Mouse (Mus musculus) spleen, postnatal 36 days (tissue): ENCODE data around the gene Eif2ak4.

ENCODE experiments used
- DNase-seq, 2 experiments: peaks; one replicate each; pipeline ENCODE4 v3.0.0; 2022; ENCODE audit warnings: low spot score in 2 of 2, mixed read lengths in 1 of 2

Eif2ak4 gene

GRCm38 (mm10) chr2:118388341-118389335 lies at the start of gene Eif2ak4:
Eif2ak4 (plus strand) TSS chr2:118388618.
- DNase-seq = peak; percentile 99 to 100

- no peak for DNase-seq
These were observed 47.1 kb upstream of the Eif2ak4 start for GRCm38 (mm10) chr2:118341295-118341694.

GRCm38 (mm10) chr2:118343897-118344296 lies 44.5 kb upstream of the Eif2ak4 start:
- no peak for DNase-seq

- no peak for DNase-seq
These were observed 42.9 kb upstream of the Eif2ak4 start for GRCm38 (mm10) chr2:118345535-118345934.

GRCm38 (mm10) chr2:118353498-118353897 lies 34.9 kb upstream of the Eif2ak4 start:
- DNase-seq = no peak

GRCm38 (mm10) chr2:118353916-118354403 lies 34.5 kb upstream of the Eif2ak4 start:
- DNase-seq = no peak

GRCm38 (mm10) chr2:118355138-118355719 lies 33.2 kb upstream of the Eif2ak4 start:
- DNase-seq = no peak

GRCm38 (mm10) chr2:118371841-118372240 lies 16.6 kb upstream of the Eif2ak4 start:
- no peak for DNase-seq

GRCm38 (mm10) chr2:118372561-118372900 lies 15.9 kb upstream of the Eif2ak4 start:
- DNase-seq = no peak

GRCm38 (mm10) chr2:118372901-118373571 lies 15.4 kb upstream of the Eif2ak4 start, which contains the start of gene Gpr176:
Gpr176 (minus strand) TSS chr2:118373419.
- DNase-seq = peak; percentile 6 to 25

- peak; percentile 87 for DNase-seq
These were observed 14.7 kb upstream of the Eif2ak4 start for GRCm38 (mm10) chr2:118373572-118374279.

- no peak for DNase-seq
These were observed 12.9 kb upstream of the Eif2ak4 start for GRCm38 (mm10) chr2:118375522-118375921.

- no peak for DNase-seq
These were observed 12.5 kb upstream of the Eif2ak4 start for GRCm38 (mm10) chr2:118375931-118376330.

GRCm38 (mm10) chr2:118379756-118380155 lies 8.7 kb upstream of the Eif2ak4 start:
- no peak for DNase-seq

GRCm38 (mm10) chr2:118383387-118383786 lies 5.0 kb upstream of the Eif2ak4 start:
- no peak for DNase-seq

GRCm38 (mm10) chr2:118389569-118389968 lies 1.2 kb downstream of the Eif2ak4 start:
- peak in 1 of 2 experiments; percentile 7 for DNase-seq

GRCm38 (mm10) chr2:118390072-118390471 lies 1.7 kb downstream of the Eif2ak4 start:
- DNase-seq = no peak

- DNase-seq = no peak
These were observed 2.8 kb downstream of the Eif2ak4 start for GRCm38 (mm10) chr2:118391201-118391600.

- DNase-seq = no peak
These were observed 11.3 kb downstream of the Eif2ak4 start for GRCm38 (mm10) chr2:118399751-118400150.

- DNase-seq = no peak
These were observed 13.7 kb downstream of the Eif2ak4 start for GRCm38 (mm10) chr2:118401834-118402727.
